Mouse (Mus musculus): ENCODE results near the gene Ly6g5c. TPM values are rescaled to one million over a fixed set of nuclear protein-coding genes. Genes with fewer than 3 reads are reported as not detected.
A peak's percentile ranks its signal among the peaks of the same experiment; 100 is the strongest.

The Ly6g5c gene
- polyA plus RNA-seq, 1 experiment = not detected

DNA sequence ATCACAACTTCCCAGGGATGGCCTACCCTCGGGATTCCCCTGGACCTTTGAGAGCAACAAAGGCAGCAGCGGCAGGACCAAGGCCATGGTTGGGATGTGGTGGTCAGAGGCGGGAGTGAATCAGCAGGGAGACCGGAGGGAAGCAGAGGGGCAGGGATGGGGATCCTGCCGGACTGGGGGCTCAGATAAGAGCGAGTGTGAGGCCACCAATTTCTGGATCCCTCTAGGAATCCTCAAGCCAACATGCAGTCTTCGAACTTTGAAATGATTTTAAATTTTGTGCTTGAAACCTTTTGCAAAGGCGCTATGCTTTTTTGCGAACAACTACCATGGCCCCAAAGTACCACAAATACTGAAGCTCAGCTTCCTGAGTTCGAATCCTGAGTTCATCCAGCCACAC, 42.0 kb upstream of the Ly6g5c start, which contains the start of gene Mpig6b:
Mpig6b (minus strand) TSS at position 101 of the 400 bp plus-strand sequence.
- H3K9me3 ChIP-seq = no peaks in the 10 kb centered on the region
- 0 out of 3 replicates have a peak, but pooled peaks have one; percentile 17 for TF ChIP-seq GATA1 (IDR thresholded peaks at IDR 0.05; ENCODE audit: borderline replicate concordance, low read length)
- TF ChIP-seq FLI1 (IDR thresholded peaks at IDR 0.05; ENCODE audit: low read length) = no peak
- peaks cover 16% of the 10 kb centered on the region for H3K27me3 ChIP-seq (replicated peaks)
- peak within 1 kb of the TSS; percentile 94 for H3K4me3 ChIP-seq (replicated peaks)
- H3K36me3 ChIP-seq (replicated peaks; ENCODE audit: low read length) = peaks cover 68% of the 10 kb centered on the region
- H3K4me1 ChIP-seq = peaks cover 96% of the 10 kb centered on the region

DNA sequence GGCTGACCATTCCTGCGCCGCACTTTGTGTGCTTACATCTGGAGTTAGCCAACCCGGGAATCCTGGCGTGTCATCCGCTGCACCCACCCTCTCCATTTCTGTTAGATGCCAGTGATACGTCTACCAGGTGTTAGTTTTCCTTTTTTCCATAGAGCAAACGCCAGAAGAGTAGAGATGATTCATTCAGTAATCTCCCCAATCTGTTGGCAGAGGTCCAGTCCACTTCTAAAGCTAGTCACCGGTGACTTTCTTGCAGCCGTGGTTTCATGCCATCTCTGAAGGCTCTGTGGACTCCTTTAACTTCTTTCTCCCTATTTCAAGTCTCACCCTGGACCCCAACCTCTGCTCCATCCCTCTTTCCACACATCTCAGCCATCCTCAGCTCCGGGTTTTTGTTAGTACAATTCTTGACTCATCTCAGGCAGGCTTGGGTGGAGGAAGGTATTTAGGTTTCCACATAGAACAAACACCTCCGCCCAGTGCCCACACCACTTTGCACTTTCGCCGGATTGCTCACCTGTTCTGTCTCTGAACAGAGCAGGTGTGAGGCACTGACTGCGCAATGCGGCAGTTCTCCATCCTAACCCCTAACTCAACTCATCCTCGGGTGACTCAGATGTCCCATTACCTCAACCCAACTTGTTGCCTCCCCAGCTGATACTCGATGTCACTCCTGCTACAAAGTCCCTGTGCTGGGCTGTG, 39.7 kb upstream of the Ly6g5c start:
- peak overlapping the region; percentile 34 for H3K4me3 ChIP-seq (replicated peaks)
- H3K36me3 ChIP-seq (replicated peaks; ENCODE audit: low read length) = peaks cover 69% of the 10 kb centered on the region
- no peak for TF ChIP-seq FLI1 (IDR thresholded peaks at IDR 0.05; ENCODE audit: low read length)
- TF ChIP-seq GATA1 (IDR thresholded peaks at IDR 0.05; ENCODE audit: borderline replicate concordance, low read length) = no peak
- H3K27me3 ChIP-seq (replicated peaks) = peaks cover 16% of the 10 kb centered on the region
- peaks cover 96% of the 10 kb centered on the region for H3K4me1 ChIP-seq
- H3K9me3 ChIP-seq = no peaks in the 10 kb centered on the region

DNA sequence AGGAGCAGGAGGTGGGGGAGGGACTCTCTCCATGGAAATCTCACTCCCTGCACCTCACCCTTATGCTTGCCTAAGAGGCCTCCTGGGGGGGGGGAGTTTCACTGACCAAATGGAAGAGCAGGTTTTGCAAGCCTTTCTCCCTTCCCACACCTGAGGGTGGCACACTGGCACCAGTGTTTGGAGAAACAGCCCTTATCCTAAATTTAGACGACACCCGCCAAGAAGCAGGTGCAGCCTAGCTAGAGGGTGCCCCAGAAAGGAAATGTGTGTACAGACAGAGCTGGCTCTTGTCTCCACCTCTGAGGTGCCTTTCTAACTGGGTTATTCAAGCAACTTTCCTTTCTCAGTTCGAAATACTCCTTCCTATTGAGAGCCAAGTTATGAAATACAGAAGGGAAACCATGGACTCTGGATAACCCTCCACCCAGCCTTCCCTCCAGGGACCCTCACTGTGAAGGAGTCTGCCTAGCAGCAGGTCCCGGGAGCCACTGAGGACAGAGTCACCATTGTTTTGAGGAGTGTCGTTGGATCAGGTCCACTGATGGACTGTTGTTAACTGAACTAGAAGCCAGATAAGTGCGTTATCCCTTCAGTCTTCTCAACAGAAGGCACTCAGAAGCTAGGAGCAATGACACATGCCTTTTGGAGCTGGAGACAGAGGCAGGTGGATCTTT, 37.4 kb upstream of the Ly6g5c start:
- Histone ChIP-seq H3K36me3 (replicated peaks; ENCODE audit: low read length) (peaks cover 65% of the 10 kb centered on the region), H3K9me3 (0 out of 2 replicates have a peak, but pooled peaks cover 3% of the 10 kb centered on the region), H3K4me3 (replicated peaks) (no peak overlapping the region), H3K27me3 (replicated peaks) (peaks cover 16% of the 10 kb centered on the region), H3K4me1 (peaks cover 91% of the 10 kb centered on the region)
- TF ChIP-seq GATA1 (IDR thresholded peaks at IDR 0.05; ENCODE audit: borderline replicate concordance, low read length) (no peak), FLI1 (IDR thresholded peaks at IDR 0.05; ENCODE audit: low read length) (no peak)

DNA sequence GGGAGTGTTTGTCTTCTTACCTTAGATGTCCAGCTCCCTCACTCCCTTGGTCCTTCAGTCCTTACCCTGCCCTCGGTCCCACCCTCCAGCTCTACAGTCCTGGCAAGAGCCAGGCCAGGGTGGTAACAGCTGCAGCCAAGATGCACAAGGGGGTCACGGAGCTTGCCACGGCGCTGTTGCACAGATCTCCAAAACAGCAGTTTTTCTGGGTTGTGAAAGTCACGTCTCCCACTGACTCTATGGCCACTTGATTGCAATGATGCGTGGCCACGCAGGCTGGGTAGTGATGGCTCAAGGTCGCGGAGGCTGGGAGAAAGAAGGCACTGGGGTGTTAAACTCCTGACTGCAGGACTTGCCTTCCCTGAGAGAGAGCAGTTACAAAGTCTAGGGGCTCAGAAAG, 36.6 kb upstream of the Ly6g5c start:
- Histone ChIP-seq H3K27me3 (replicated peaks) (peaks cover 14% of the 10 kb centered on the region), H3K4me3 (replicated peaks) (no peak overlapping the region), H3K9me3 (0 out of 2 replicates have a peak, but pooled peaks cover 3% of the 10 kb centered on the region), H3K36me3 (replicated peaks; ENCODE audit: low read length) (peaks cover 71% of the 10 kb centered on the region), H3K4me1 (peaks cover 91% of the 10 kb centered on the region)
- TF ChIP-seq FLI1 (IDR thresholded peaks at IDR 0.05; ENCODE audit: low read length) (no peak), GATA1 (IDR thresholded peaks at IDR 0.05; ENCODE audit: borderline replicate concordance, low read length) (no peak)

DNA sequence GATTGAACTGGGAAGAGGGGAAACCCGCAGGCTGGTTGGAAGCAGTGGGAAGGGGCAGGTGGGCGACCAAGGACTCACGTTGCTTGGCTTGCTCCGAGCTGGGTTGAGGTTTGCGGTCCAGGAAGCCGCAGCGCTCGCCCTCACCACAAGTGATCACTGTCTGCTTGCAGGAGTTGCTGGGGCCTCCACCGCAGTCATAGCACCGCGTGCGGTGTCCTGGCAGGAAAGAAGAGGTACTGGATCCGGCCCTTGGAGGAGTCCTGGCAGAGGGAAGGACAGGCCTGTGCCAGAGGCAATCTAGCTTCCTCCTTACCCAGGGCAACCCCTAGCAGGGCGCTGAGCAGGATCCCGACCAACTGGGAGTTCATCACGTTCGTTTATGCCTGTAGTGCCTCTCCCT, 34.0 kb upstream of the Ly6g5c start:
- peaks cover 91% of the 10 kb centered on the region for H3K4me1 ChIP-seq
- no peak for TF ChIP-seq GATA1 (IDR thresholded peaks at IDR 0.05; ENCODE audit: borderline replicate concordance, low read length)
- TF ChIP-seq FLI1 (IDR thresholded peaks at IDR 0.05; ENCODE audit: low read length) = no peak
- peaks cover 4% of the 10 kb centered on the region for H3K27me3 ChIP-seq (replicated peaks)
- H3K36me3 ChIP-seq (replicated peaks; ENCODE audit: low read length) = peaks cover 77% of the 10 kb centered on the region
- peak overlapping the region; percentile 42 for H3K4me3 ChIP-seq (replicated peaks)
- H3K9me3 ChIP-seq = 0 out of 2 replicates have a peak, but pooled peaks cover 3% of the 10 kb centered on the region

DNA sequence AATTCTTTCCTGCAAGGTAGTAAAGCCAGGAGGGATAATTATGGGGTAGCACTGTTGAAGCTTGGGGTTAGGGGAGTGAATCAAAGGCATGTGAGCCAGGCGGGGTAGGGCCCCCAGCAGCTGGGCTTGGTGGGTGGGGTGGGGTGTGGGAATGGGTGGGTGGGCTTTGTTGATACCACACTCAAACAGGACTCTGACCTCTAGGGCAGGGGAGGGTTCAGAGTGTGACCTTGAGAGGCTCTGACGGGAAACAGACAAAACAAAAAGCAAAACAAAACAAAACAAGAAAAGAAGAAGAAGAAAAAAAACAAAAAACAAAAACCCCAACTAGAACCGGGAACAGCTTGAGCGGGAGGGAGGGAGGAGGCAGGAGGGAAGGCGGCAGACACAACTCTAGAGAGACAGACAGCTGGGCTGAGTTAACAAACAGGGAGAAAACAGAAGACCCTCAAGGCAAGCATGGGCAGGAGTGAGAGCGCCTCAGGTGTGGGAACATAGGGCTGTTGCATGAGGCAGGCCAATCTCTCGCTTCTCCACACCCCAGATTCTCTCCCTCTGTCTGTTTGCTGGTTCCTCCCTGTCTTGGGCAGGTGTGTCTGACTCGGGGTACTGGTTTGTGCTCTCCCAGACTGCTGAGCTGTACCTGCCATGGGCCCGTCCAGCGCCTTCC, 31.4 kb upstream of the Ly6g5c start, which contains the start of gene Ly6g6e:
Ly6g6e (plus strand) TSS at position 396 of the 670 bp plus-strand sequence.
- H3K4me1 ChIP-seq = peaks cover 91% of the 10 kb centered on the region
- H3K36me3 ChIP-seq (replicated peaks; ENCODE audit: low read length) = peaks cover 78% of the 10 kb centered on the region
- H3K9me3 ChIP-seq = 0 out of 2 replicates have a peak, but pooled peaks cover 3% of the 10 kb centered on the region
- H3K27me3 ChIP-seq (replicated peaks) = no peaks in the 10 kb centered on the region
- H3K4me3 ChIP-seq (replicated peaks) = peak within 1 kb of the TSS; percentile 86
- TF ChIP-seq GATA1 (IDR thresholded peaks at IDR 0.05; ENCODE audit: borderline replicate concordance, low read length) (no peak), FLI1 (IDR thresholded peaks at IDR 0.05; ENCODE audit: low read length) (no peak)

DNA sequence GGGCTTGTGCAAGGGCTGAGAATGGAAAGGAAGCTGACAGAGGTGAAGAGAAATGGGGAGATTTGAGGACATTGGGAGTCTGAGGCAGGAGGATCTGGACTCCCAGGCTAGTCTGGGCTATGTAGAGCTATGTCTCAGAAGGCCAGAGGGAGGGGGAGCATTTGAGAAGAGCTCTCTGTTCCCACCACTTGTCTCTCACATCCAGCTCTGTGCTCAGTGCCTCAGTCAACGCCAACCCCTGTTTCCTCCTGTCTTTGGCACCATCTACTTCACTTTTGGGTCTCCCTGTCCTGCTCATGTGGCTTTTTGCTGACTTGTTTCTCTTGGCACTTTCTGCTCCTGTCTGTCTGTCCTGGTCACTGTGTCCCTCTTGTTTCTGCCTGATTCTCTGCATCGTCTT, 30.8 kb upstream of the Ly6g5c start:
- Histone ChIP-seq H3K36me3 (replicated peaks; ENCODE audit: low read length) (peaks cover 77% of the 10 kb centered on the region), H3K27me3 (replicated peaks) (no peaks in the 10 kb centered on the region), H3K4me1 (peaks cover 91% of the 10 kb centered on the region), H3K9me3 (0 out of 2 replicates have a peak, but pooled peaks cover 3% of the 10 kb centered on the region), H3K4me3 (replicated peaks) (peak overlapping the region; percentile 66)
- TF ChIP-seq FLI1 (IDR thresholded peaks at IDR 0.05; ENCODE audit: low read length) (no peak), GATA1 (IDR thresholded peaks at IDR 0.05; ENCODE audit: borderline replicate concordance, low read length) (no peak)

DNA sequence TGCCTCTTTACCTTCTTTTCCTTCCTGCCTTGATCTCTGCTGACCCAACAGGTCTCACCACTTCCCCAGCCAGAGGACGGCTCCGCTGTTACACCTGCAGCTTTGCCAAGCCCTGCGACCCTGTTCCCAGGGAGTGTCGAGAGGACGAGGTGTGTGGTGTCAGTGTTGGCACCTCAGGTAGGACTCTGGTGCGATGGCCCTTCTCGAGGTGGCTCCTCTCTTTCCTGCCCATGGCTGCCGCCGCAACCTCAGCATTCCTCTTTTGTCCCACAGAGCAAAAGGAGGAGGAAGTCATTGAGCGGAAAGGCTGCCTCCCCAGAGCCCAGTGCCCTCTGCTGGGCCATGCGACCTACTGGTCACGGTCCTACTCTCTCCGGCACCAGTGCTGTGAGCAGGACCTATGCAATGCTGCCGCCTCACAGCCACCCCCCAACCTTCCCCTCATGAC, 30.3 kb upstream of the Ly6g5c start, which contains the start of gene Ly6g6d:
Ly6g6d (minus strand) TSS at position 280 of the 448 bp plus-strand sequence.
- H3K4me3 ChIP-seq (replicated peaks) = peak within 1 kb of the TSS; percentile 86
- TF ChIP-seq GATA1 (IDR thresholded peaks at IDR 0.05; ENCODE audit: borderline replicate concordance, low read length) (no peak), FLI1 (IDR thresholded peaks at IDR 0.05; ENCODE audit: low read length) (no peak)
- H3K4me1 ChIP-seq = peaks cover 90% of the 10 kb centered on the region

DNA sequence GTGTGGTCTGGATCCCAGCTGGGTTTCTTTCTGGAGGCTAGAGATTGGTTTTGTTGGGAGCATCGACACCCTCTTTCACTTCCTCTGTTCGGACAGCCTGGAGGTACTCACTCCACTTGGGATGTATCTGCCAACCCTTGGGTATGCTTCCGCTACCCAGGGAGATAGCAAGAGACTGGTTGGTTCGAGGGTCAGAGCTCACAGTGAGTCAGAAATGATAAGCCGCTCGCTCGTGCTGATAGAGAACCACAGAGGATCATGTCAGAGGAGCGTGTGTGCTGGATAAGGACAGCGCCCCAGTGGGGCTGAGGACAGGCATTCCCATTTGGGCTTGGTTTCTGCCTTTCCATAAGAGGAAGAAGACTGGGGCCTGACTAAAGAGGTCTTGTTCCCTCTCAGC, 28.3 kb upstream of the Ly6g5c start:
- H3K9me3 ChIP-seq = 0 out of 2 replicates have a peak, but pooled peaks cover 3% of the 10 kb centered on the region
- H3K4me3 ChIP-seq (replicated peaks) = peak overlapping the region; percentile 48
- no peaks in the 10 kb centered on the region for H3K27me3 ChIP-seq (replicated peaks)
- H3K36me3 ChIP-seq (replicated peaks; ENCODE audit: low read length) = peaks cover 81% of the 10 kb centered on the region
- H3K4me1 ChIP-seq = peaks cover 96% of the 10 kb centered on the region
- TF ChIP-seq FLI1 (IDR thresholded peaks at IDR 0.05; ENCODE audit: low read length) (no peak), GATA1 (IDR thresholded peaks at IDR 0.05; ENCODE audit: borderline replicate concordance, low read length) (no peak)

More for the DNA sequence above, 30.3 kb upstream of the Ly6g5c start, which contains the start of gene Ly6g6d:
- H3K9me3 ChIP-seq = 0 out of 2 replicates have a peak, but pooled peaks cover 3% of the 10 kb centered on the region
- no peaks in the 10 kb centered on the region for H3K27me3 ChIP-seq (replicated peaks)
- H3K36me3 ChIP-seq (replicated peaks; ENCODE audit: low read length) = peaks cover 75% of the 10 kb centered on the region

All from megakaryocyte, embryonic 14.5 days (primary cell).